Mouse (Mus musculus): ENCODE measurements around the gene Tnxb. TPM values are rescaled to one million over a fixed set of nuclear protein-coding genes. Genes with fewer than 3 reads are reported as not detected.

Gene Tnxb
- total RNA-seq, 2 experiments from 2014 or later = 48.6 to 56.7 TPM

DNA sequence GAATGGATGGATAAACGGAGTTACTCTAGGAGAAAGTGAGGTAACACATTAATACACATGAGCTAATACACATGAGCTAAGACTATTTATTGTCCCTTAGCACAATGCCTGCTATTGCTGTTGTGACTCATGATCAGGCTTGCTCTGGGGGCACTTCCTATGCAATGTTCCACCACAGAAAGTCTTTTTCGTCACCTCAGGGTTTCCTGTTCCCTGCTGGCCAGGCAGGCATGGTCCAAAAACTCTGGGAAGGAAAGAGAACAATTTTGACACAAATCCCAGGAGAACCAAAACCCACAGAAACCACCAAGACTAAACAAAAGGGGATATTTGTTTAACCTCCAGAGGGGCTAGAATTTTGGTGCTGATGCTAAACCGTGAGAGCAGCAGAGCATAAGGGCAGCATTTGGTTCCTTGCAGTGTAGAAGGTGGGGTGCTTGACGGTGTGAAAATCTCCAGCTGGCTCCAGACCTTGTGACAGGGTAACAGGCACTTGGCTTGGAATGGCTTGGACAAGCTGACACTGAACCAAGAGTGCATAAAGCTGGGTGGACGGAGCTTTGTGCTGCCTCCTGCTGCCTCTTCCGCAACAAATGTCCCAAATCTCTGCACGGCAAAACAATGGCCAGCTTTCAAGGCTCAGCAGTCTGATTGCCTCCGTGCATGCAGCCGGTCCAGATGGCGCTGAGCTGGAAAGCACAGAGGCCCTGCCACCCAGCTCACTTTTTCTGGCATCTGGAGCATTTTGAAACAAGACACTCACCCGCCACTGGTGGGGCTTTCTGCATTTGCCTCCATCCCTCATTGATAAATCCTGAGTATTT, 29.3 kb upstream of the Tnxb start:
- DNase-seq = peak; percentile 61 to 62
- intact Hi-C loops (cut with DNase I) = no loop called here

DNA sequence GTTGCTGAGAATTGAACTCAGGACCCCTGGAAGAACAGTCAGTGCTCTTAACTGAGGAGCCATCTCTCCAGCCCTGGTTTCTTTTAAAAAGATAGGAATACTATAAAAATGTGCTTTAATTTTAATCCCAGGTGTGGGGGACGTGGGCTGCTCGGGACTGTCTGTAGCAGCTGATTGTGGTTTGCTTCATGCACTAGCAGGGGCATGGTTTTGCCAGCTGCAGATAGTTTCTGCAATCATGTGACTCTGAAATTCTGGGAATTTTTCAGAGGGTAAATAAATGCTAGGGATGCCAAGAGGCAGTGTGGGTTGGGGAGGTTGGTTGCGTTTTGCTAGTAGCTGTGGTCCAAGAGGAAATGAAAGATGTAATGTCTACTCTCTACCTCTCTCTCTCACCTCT, 28.4 kb upstream of the Tnxb start:
- DNase-seq = no peak
- intact Hi-C loops (cut with DNase I) = loop anchor here (2.0 kb wide), 1 partner anchor 13 kb away; the partner anchor contains the start of genes Ppt2 and Prrt1

DNA sequence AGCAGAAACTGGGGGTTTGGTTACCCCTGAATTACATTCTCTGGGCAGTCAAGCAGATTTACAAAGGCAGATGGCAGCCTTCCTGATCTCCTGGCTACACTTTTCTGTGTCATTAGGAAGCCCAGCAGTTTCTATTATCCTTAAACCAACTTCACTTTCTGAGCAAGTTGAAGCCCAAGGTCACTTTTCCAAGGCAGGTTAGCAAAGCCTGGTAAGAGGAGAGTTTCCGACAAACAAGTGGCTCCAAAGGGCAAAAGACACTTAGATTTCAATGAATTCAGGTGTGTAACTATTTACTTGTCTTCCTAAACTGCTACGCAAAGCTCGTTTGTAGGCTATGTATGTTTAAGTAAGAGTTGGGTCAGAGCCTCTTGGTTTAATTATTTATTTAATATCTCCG, 27.0 kb upstream of the Tnxb start:
- no peak for DNase-seq
- intact Hi-C loops (cut with DNase I) = loop anchor here (2.0 kb wide), 1 partner anchor 15 kb away; the partner anchor contains the start of genes Ppt2 and Prrt1

DNA sequence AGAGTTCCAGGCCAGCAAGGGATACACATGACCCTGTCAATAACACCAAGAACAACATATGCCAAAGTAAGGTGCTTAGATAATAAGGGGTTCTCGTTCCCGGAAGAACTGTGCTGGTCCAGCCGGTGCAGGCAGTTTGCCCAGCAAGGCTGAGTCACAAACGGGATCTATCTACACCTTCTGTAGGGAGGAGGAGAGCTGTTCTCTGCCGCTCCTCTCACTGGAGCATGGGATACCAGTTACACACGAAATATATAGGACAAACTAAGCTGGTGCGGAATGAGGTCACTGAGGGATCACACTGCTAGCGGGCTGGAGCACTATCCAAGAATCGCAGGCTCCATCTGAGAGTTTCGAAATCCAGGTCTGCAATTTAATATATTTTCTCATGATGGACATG, 26.4 kb upstream of the Tnxb start:
- DNase-seq = no peak

DNA sequence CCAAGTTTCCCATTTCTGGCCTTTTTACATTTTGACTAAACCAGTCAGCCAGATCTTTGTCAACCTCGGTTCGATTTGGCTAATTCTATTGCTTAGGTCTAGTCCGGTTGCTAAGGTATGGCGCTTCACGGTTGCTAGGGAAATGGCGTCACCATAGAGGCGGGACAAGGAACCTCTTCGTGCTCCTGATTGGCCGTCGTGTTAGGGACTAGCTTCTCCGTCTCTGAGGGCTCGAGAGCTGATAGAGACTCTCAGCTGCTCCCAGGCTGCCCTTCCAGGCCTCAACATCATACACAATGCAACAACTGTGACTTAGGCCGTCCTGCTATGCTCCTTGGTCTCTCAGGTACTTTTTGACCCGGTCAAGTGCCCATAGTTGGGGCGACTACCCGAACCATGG, 25.7 kb upstream of the Tnxb start, which contains the start of gene Fkbpl:
TSS of gene Fkbpl (plus strand) at position 157 of the 400 bp plus-strand sequence.
- intact Hi-C loops (cut with DNase I) = no loop called here
- peak; percentile 92 to 97 for DNase-seq

More for the DNA sequence above, 26.4 kb upstream of the Tnxb start:
- intact Hi-C loops (cut with DNase I) = loop anchor here (2.0 kb wide), 1 partner anchor 15 kb away; the partner anchor contains the start of genes Ppt2 and Prrt1

DNA sequence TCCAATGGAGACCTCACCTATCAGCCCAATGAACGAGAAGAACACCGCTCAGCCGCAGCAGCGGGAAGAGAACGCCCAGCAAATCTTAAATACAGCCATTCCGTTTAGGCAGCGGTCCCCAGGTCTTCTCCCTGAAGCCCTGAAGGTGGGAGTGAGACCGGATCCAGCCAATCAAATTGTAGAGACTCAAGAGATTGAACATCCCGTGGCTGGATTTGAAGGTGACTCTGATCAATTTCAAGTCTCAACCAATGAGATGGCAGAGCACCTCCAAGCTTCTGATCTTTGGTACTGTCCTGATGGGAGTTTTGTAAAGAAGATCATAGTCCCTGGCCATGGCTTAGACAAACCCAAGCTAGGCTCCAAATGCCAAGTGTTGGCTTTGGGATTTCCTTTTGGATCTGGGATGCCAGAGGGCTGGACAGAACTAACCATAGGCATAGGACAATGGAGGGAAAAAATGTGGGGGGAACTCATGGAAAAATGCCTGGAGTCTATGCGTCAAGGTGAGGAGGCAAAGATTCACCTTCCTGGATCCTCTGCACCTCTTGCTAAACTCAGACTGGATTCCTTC, 25.0 kb upstream of the Tnxb start:
- intact Hi-C loops (cut with DNase I) = no loop called here
- DNase-seq = no peak

DNA sequence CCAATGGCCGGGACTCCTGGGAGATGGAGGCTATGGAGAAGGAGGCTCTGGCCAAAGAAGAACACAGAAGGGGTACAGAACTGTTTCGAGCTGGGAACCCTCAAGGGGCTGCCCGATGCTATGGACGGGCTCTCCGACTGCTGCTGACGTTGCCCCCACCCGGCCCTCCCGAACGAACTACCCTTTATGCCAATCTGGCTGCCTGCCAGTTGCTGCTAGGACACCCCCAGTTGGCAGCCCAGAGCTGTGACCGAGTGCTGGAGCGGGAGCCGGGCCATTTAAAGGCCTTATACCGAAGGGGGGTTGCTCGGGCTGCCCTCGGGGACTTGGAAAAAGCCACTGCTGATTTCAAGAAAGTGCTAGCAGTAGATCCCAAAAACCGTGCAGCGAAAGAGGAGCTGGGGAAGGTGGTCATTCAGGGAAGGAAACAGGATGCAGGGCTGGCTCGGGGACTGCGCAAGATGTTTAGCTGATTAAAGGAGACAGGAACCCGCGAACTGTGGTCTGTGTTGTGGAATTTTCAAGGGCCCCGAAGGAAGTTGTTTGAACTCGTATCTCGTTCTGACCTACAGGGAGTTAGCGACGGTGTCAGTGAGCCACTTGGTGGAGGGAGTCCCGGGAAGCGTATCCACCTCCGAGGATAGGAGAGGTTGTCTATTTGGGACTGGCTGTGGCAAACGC, 24.4 kb upstream of the Tnxb start:
- intact Hi-C loops (cut with DNase I) = no loop called here

DNA sequence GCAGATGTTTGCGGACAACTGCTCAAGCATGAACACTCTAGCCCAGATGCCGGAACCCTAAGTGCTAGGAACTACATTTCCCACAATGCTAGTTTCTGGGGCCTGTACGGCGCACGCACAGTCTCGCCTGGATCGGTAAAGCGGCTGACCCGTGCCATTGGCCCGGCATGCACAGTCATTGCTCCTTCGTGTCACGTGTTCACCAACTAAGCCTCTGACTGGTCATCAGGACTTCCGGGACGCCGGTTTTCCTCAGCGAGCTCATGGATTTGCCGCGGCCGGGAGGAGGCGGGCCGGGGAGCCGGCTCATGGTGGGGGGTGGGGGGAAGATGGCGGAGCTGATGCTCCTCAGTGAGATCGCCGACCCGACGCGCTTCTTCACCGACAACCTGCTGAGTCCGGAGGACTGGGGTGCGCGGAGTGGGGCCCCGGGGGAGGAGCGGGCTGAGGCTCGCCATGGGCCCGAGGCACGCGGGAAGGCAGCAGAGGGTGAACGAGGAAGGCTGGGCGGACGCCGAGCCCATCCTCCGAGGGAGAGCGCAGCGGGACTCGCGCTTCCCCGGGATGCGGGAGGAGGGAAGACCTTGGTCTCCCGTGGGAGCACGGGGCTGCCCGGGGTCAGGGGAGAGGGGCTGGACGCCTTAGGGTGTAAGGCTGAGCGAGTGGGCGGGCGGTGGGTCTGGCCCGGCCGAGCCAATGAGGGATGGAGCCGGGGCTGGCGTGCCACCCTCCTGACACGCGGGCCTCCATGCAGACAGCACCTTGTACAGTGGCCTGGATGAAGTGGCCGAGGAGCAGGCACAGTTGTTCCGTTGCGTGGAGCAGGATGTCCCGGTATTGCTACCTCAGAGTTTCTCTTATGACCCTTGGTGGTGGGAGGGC, 23.2 kb upstream of the Tnxb start, which contains the start of gene Atf6b:
TSS of gene Atf6b (plus strand) at position 241 of the 882 bp plus-strand sequence.
- peak; percentile 93 for DNase-seq
- intact Hi-C loops (cut with DNase I) = no loop called here

More for the DNA sequence above, 24.4 kb upstream of the Tnxb start:
- no peak for DNase-seq

DNA sequence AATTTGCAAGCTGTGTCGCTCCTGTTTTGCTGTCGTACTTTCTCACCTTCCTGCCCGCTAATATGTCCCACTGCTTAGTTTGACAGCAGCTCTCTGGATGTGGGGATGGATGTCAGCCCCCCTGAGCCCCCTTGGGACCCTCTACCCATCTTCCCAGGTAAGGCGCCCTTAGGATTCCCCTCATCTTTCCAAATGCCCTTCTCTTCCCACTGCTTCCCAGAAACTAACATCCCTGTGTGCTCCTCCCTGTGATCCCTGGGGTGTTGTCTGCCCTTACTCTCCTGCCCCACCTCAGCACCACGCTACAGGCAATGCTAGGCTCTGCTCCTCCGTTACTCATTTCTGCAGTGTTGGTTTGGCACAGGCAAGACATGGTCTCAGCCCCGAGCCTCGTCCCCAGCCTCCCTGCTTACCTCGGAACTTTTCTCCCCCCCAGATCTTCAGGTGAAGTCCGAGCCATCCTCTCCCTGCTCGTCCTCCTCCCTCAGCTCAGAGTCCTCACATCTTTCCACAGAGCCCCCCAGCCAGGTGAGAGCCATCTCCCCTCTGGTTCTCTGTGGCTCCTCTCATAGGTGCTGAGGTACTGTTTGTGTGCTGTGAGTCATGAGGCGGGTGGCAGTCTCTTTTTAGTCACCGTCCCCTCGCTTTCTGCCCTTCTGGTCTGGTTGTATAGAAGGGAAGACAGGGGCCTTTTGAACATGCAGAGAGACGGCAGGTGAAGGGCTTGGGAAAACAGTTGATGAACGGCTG, 22.0 kb upstream of the Tnxb start:
- DNase-seq = peak in 1 of 2 experiments; percentile 1
- intact Hi-C loops (cut with DNase I) = no loop called here

DNA sequence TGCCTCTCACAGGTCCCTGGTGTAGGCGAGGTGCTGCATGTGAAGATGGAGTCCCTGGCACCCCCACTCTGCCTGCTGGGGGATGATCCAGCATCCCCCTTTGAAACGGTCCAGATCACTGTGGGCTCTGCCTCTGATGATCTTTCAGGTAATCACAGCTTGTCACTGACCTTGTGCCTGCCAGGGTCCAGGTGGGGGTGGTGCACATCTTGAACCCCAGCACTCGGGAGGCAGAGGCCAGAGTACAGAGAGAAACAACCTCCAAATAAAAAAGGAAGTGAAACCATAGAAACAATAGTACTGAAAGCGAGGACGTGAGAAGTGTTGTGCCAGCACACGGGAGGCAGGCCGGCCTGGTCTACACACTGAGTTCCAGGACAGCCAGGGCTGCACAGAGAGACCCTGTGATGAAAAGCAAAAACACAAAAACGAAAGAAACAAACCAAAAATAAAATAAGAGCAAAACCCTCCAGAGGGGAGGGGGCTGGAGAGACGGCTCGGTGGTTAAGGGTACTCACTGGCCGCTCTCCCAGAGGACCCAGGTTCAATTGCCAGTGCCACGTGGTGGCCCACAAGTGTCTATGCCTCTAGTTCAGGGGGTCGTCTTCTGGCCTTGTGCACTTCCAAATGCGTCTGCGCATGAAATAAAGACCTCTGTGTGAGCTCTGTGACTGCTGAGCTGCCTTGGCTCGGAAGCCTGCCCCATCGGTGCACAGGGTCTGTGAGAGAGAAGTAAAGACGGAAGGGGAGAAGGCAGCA, 21.1 kb upstream of the Tnxb start:
- intact Hi-C loops (cut with DNase I) = no loop called here
- no peak for DNase-seq

DNA sequence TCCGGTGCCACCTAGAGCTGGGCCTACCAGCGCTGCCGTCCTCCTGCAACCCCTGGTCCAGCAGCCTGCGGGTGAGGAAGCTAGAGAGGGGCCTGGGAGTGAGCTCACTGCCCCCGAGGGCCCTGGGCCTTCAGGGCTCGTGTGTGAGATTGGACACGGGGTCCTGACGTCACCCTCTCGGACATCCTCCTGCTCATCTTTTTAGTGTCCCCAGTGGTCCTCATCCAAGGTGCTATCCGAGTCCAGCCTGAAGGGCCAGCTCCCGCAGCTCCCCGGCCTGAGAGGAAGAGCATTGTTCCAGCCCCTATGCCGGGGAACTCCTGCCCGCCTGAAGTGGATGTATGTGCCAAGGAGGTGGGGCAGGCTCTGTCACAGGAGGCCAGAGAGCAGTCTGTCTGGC, 19.6 kb upstream of the Tnxb start:
- DNase-seq = no peak
- intact Hi-C loops (cut with DNase I) = loop anchor here (5.0 kb wide), 2 partner anchors 42 to 162 kb away; no protein-coding TSS in a partner anchor

DNA sequence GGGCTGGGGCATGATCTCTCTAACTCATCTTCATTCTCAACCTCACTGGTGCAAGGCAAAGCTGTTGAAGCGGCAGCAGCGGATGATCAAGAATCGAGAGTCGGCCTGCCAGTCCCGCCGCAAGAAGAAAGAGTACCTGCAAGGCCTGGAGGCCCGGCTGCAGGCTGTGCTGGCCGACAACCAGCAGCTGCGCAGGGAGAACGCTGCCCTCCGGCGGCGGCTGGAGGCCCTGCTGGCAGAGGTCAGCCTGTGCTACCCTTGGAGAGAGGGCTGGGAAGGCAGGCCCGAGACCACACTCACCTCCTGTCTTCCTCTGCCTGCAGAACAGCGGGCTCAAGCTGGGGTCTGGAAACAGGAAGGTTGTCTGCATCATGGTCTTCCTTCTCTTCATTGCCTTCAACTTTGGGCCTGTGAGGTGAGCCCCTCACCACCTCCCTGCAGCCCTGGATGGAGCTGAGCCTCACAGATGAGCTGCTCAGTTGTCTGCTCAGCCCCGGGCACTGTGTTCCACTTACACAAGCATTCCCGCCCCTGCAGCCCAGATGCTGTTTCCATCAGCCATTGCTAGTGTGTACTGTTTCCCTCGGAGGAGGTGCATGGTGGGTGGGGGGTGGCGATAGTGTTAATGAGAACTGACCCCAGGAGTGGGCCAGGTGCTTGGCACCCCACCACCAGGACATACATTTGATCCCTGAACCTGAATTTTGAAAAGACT, 18.7 kb upstream of the Tnxb start:
- intact Hi-C loops (cut with DNase I) = loop anchor here (5.0 kb wide), 2 partner anchors 41 to 161 kb away; no protein-coding TSS in a partner anchor
- DNase-seq = peak; percentile 59 to 71

DNA sequence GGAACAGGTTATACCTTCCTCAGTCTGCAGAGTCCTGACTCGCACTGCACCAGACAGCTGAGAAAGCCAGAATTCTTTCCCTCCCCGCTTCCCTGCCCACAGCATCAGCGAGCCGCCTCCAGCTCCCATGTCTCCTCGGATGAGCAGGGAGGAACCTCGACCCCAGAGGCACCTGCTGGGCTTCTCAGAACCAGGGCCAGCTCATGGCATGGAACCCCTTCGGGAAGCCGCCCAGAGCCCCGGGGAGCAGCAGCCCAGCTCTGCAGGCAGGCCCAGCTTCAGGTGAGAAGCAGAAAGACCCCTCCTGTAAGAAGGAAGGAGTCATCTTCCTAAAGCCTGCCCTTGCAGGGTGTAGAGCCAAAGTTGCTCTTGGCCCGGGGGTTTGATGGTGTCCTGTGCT, 17.8 kb upstream of the Tnxb start:
- intact Hi-C loops (cut with DNase I) = loop anchor here (5.0 kb wide), 2 partner anchors 40 to 160 kb away; no protein-coding TSS in a partner anchor
- DNase-seq = no peak

DNA sequence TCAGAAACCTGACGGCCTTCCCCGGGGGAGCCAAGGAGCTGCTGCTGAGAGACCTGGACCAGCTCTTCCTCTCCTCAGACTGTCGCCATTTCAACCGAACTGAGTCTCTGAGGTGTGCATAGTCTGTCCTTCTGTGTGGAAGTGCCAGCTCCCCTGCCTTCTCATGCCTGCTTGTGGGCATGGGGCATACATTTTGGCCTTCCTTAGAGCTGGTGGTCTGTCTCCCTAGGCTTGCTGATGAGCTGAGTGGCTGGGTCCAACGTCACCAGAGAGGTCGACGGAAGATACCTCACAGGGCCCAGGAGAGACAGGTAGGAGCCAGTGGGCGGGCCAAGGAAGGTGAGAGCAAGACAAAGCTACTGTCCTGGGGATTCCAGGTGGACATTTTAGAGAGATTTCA, 17.4 kb upstream of the Tnxb start:
- no peak for DNase-seq
- intact Hi-C loops (cut with DNase I) = loop anchor here (5.0 kb wide), 2 partner anchors 39 to 159 kb away; no protein-coding TSS in a partner anchor

DNA sequence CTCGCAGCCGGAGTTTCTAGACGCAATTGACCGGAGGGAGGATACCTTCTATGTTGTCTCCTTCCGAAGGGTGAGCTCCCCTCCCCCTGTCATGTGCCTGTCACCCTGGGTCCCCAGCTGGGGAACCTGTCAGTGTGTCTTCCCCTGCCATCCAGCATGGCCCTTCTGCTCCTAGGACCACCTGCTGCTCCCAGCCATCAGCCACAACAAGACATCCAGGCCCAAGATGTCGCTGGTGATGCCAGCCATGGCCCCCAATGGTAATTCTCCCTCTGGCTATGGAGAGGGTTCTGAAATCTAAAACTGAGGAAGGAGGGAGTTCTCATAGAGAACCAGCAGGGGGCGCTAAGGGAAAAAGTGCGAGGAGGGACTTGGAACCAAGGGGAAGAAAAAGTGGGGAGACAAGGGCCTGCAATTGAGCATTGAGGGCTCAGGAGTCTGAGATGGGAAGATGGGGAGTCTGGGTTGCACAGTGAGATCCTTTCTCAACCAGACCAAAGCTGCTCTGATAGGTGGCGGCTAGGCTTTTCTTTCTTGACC, 16.5 kb upstream of the Tnxb start:
- DNase-seq = peak; percentile 68 to 83
- intact Hi-C loops (cut with DNase I) = loop anchor here (1.0 to 5.0 kb wide), 3 partner anchors 38 to 158 kb away; no protein-coding TSS in a partner anchor

DNA sequence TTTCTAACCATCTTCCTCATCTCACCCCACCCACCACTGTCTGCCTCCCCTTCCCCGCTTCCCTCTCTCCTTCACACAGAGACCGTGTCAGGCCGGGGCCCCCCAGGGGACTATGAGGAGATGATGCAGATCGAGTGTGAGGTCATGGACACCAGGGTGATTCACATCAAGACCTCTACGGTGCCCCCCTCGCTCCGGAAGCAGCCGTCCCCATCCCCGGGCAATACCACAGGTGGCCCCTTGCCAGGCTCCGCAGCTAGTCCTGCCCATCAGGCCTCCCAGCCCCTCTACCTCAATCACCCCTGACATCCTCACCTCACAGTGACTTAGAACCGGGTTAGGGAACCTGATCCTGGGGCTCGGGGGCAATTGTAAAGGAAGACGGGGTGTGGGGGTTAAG, 15.9 kb upstream of the Tnxb start:
- DNase-seq = no peak
- intact Hi-C loops (cut with DNase I) = loop anchor here (1.0 to 5.0 kb wide), 3 partner anchors 38 to 158 kb away; no protein-coding TSS in a partner anchor

DNA sequence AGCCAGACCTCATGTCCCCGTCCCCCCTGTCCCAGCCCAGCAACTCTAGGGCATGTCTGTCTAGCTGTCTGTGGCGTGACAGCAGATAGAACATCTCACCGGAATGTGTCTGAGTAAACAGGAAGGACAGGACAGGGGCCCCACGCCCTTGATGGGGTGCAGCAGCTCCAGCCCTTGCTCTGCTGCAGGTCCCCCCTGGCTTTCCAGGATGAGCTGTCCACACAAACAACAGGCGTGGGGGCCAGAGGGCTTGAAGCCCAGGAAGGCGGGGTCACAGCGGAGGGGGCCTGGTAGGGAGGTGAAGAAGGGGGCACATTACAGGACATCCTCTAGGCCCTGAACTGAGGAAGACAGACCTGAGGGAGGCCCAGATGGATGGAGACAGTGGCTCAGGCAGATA, 15.2 kb upstream of the Tnxb start:
- intact Hi-C loops (cut with DNase I) = no loop called here
- peak in 1 of 2 experiments; percentile 75 for DNase-seq
